Mouse (Mus musculus): Measurements from ENCODE around the gene Trpm1. TPM values are rescaled to one million over a fixed set of nuclear protein-coding genes. Genes with fewer than 3 reads are reported as not detected.

Gene Trpm1
- polyA plus RNA-seq, 1 experiment: not detected

DNA sequence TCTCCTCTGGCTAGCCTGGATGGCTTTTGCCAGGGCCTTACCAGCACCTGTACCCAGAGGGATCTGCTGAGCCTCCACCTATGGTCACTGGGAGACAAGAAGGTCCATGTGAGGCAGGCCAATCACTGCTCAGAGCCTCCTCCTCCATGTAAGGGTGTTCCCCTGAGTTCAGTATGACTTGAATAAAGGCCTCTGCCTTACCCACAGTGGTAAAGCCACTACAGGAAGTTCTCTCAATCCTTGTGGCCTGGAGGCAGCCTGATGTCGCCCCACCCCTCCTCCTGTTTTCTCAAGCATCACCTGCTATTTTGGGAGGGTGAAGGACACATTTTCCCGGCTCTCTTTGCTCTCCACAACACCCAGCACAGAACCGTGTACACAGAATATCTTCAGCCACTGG lies 42.5 kb downstream of the Trpm1 start:
- no peak for TF ChIP-seq CTCF (IDR thresholded peaks at IDR 0.05; ENCODE audit: borderline replicate concordance, insufficient read depth, low read length)
- no peak for TF ChIP-seq POLR2A (IDR thresholded peaks at IDR 0.05; ENCODE audit: low read depth, low read length)
- peaks cover 5% of the 10 kb centered on the region; the same call in 1 of the 2 replicates for H3K4me1 ChIP-seq (ENCODE audit: control insufficient read depth, insufficient read depth, low read length)
- H3K4me3 ChIP-seq (ENCODE audit: insufficient read depth, low read length): no peak overlapping the region
- no peak overlapping the region for H3K27ac ChIP-seq (ENCODE audit: insufficient read depth, low read length)

DNA sequence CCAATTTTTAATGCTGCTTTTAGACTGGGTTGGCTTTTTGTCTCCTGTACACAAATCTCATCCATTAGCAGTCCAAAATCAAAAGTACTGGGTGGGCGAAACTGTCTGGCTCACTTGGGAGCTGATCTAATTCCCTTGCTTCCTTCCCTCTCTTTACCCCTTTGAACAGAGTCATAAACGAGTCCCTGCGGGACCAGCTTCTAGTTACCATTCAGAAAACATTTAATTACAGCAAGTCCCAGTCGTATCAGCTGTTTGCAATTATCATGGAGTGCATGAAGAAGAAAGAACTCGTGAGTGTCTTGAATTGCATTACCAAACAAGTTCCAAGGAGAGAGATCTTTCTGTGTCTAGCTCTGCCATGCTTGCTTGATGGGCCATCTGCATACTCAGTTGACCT lies 55.1 kb downstream of the Trpm1 start:
- Histone ChIP-seq H3K27ac (ENCODE audit: insufficient read depth, low read length) (no peak overlapping the region), H3K4me3 (ENCODE audit: insufficient read depth, low read length) (no peak overlapping the region), H3K4me1 (ENCODE audit: control insufficient read depth, insufficient read depth, low read length) (no peaks in the 10 kb centered on the region)
- no peak for TF ChIP-seq CTCF (IDR thresholded peaks at IDR 0.05; ENCODE audit: borderline replicate concordance, insufficient read depth, low read length)
- no peak for TF ChIP-seq POLR2A (IDR thresholded peaks at IDR 0.05; ENCODE audit: low read depth, low read length)

DNA sequence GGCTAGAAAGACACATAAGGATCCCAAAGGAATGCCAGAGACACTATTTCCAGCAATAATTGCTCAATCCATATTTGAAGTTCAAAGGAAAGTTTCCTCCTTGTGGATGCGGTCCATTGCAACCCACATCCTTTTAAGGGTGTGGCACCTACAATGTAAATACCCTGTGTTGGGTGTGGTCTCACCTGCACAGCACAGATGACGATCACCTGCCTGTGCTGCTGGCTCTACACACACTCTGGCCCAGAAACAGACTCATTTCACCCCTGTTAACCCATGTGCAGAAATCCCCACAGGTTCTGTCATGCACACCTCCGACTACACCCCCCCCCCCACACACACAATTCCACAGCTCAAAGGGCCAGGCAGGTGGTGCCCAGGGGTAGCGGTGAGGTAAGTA lies 59.2 kb downstream of the Trpm1 start:
- no peak overlapping the region for H3K27ac ChIP-seq (ENCODE audit: insufficient read depth, low read length)
- TF ChIP-seq POLR2A (IDR thresholded peaks at IDR 0.05; ENCODE audit: low read depth, low read length) (no peak), CTCF (IDR thresholded peaks at IDR 0.05; ENCODE audit: borderline replicate concordance, insufficient read depth, low read length) (no peak)
- no peaks in the 10 kb centered on the region for H3K4me1 ChIP-seq (ENCODE audit: control insufficient read depth, insufficient read depth, low read length)
- H3K4me3 ChIP-seq (ENCODE audit: insufficient read depth, low read length): no peak overlapping the region

DNA sequence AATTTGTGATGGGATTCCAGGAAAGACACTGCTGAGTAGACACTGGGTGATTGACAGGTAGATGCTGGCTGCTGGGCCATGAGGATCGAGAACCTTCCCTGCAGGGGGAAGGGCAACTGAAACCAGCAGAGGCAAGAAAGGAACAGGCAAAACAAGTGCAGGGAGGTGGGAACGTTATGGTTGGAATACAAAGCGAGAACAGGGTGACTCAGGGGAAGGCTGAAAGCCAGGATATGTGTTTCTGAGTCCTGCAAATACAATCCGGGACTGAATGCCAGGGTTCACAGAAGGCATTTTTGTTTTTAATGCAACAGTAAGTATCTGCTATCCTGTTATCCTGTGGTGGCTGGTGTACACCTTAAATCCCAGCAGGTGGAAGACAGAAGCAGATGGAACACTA lies 60.4 kb downstream of the Trpm1 start:
- TF ChIP-seq POLR2A (IDR thresholded peaks at IDR 0.05; ENCODE audit: low read depth, low read length) (no peak), CTCF (IDR thresholded peaks at IDR 0.05; ENCODE audit: borderline replicate concordance, insufficient read depth, low read length) (no peak)
- Histone ChIP-seq H3K4me1 (ENCODE audit: control insufficient read depth, insufficient read depth, low read length) (no peaks in the 10 kb centered on the region), H3K4me3 (ENCODE audit: insufficient read depth, low read length) (no peak overlapping the region), H3K27ac (ENCODE audit: insufficient read depth, low read length) (no peak overlapping the region)

GRCm38 (mm10) chr7:64215613-64216012 lies 62.0 kb downstream of the Trpm1 start:
- no peak for TF ChIP-seq POLR2A (IDR thresholded peaks at IDR 0.05; ENCODE audit: low read depth, low read length)
- TF ChIP-seq CTCF (IDR thresholded peaks at IDR 0.05; ENCODE audit: borderline replicate concordance, insufficient read depth, low read length): no peak
- no peak overlapping the region for H3K27ac ChIP-seq (ENCODE audit: insufficient read depth, low read length)
- H3K4me3 ChIP-seq (ENCODE audit: insufficient read depth, low read length): no peak overlapping the region

DNA sequence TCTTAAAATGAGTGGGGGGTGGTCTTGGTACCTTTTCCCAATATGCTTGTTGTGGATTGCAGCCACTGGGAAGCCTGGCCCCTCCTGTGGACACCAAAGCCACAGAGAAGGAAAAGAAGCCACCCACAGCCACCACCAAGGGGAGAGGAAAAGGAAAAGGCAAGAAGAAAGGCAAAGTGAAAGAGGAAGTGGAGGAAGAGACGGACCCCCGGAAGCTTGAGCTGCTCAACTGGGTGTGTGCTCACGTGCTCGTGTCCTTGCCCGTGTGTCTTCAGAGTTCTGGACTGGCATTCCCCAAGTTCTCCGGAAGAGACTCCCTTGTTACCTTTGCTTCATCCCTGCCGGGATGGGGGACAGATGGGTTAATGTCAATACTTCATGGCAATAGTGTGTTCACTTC lies 63.8 kb downstream of the Trpm1 start:
- Histone ChIP-seq H3K27ac (ENCODE audit: insufficient read depth, low read length) (no peak overlapping the region), H3K4me3 (ENCODE audit: insufficient read depth, low read length) (no peak overlapping the region), H3K4me1 (ENCODE audit: control insufficient read depth, insufficient read depth, low read length) (no peaks in the 10 kb centered on the region)
- TF ChIP-seq POLR2A (IDR thresholded peaks at IDR 0.05; ENCODE audit: low read depth, low read length): no peak
- TF ChIP-seq CTCF (IDR thresholded peaks at IDR 0.05; ENCODE audit: borderline replicate concordance, insufficient read depth, low read length): no peak

More at GRCm38 (mm10) chr7:64215613-64216012, 62.0 kb downstream of the Trpm1 start:
- H3K4me1 ChIP-seq (ENCODE audit: control insufficient read depth, insufficient read depth, low read length): no peaks in the 10 kb centered on the region

- Histone ChIP-seq H3K4me1 (ENCODE audit: control insufficient read depth, insufficient read depth, low read length) (no peaks in the 10 kb centered on the region), H3K27ac (ENCODE audit: insufficient read depth, low read length) (no peak overlapping the region), H3K4me3 (ENCODE audit: insufficient read depth, low read length) (no peak overlapping the region)
- TF ChIP-seq POLR2A (IDR thresholded peaks at IDR 0.05; ENCODE audit: low read depth, low read length) (no peak), CTCF (IDR thresholded peaks at IDR 0.05; ENCODE audit: borderline replicate concordance, insufficient read depth, low read length) (no peak)
Measured at GRCm38 (mm10) chr7:64219765-64220164, 66.1 kb downstream of the Trpm1 start.

DNA sequence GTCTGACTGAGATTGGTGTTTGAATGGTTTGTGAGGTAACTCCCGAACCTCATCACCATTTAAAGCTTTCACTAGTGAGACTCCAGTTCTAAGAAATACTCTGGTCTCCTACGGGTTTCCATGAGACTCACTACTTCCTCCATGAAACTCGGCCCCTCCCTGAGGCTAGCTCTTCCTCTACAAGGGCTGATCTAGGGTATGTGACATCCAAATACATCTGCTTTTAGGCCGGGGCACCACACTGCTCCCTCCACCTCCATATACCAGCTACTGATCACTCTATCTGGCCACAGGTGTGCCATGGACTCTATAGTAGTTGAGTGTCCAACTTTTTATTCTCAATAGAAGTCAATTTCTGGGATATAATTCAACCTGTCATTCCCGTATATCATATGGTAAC lies 69.6 kb downstream of the Trpm1 start:
- no peak for TF ChIP-seq POLR2A (IDR thresholded peaks at IDR 0.05; ENCODE audit: low read depth, low read length)
- TF ChIP-seq CTCF (IDR thresholded peaks at IDR 0.05; ENCODE audit: borderline replicate concordance, insufficient read depth, low read length): no peak

GRCm38 (mm10) chr7:64226339-64227194 lies 72.9 kb downstream of the Trpm1 start:
- Histone ChIP-seq H3K4me3 (ENCODE audit: insufficient read depth, low read length) (no peak overlapping the region), H3K4me1 (ENCODE audit: control insufficient read depth, insufficient read depth, low read length) (no peaks in the 10 kb centered on the region), H3K27ac (ENCODE audit: insufficient read depth, low read length) (no peak overlapping the region)
- TF ChIP-seq CTCF (IDR thresholded peaks at IDR 0.05; ENCODE audit: borderline replicate concordance, insufficient read depth, low read length) (peak; percentile 24; the same call in 1 of the 2 replicates), POLR2A (IDR thresholded peaks at IDR 0.05; ENCODE audit: low read depth, low read length) (no peak)

More for the DNA sequence above, 69.6 kb downstream of the Trpm1 start:
- H3K27ac ChIP-seq (ENCODE audit: insufficient read depth, low read length): no peak overlapping the region
- H3K4me1 ChIP-seq (ENCODE audit: control insufficient read depth, insufficient read depth, low read length): no peaks in the 10 kb centered on the region
- no peak overlapping the region for H3K4me3 ChIP-seq (ENCODE audit: insufficient read depth, low read length)

DNA sequence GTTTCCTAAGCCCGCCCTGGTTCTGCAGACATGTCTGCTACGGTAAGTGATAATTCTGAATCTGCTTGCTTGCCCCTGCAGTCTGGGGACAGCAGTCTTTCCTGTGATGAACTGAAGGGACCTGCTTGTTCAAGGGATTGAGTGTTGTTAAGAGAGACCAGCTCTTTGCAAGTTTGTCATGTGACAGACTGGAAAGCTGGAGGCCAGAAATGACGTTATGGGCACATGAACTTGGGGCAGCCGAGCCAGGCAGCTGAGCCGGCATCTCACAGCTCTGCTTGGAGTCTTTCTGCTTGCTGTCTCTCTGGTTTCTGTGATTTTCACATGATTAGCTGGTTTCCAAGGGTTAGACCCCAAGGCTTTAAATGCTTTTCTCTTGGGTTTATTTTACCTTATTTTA lies 74.0 kb downstream of the Trpm1 start:
- Histone ChIP-seq H3K4me3 (ENCODE audit: insufficient read depth, low read length) (no peak overlapping the region), H3K27ac (ENCODE audit: insufficient read depth, low read length) (no peak overlapping the region), H3K4me1 (ENCODE audit: control insufficient read depth, insufficient read depth, low read length) (no peaks in the 10 kb centered on the region)
- no peak for TF ChIP-seq POLR2A (IDR thresholded peaks at IDR 0.05; ENCODE audit: low read depth, low read length)
- TF ChIP-seq CTCF (IDR thresholded peaks at IDR 0.05; ENCODE audit: borderline replicate concordance, insufficient read depth, low read length): no peak
